Mouse (Mus musculus): ENCODE measurements at regions not wholly inside any gene's neighbourhood (a gene's known extent, or its start where the extent isn't known, plus 50 kb on each side); places are given as distances from the start of the nearest gene placed in this dataset.
"Not testable (repeated sequence)": the region's sequence is repeated elsewhere in the genome, so short reads cannot be mapped to it uniquely, and the experiment has no call there.

DNA sequence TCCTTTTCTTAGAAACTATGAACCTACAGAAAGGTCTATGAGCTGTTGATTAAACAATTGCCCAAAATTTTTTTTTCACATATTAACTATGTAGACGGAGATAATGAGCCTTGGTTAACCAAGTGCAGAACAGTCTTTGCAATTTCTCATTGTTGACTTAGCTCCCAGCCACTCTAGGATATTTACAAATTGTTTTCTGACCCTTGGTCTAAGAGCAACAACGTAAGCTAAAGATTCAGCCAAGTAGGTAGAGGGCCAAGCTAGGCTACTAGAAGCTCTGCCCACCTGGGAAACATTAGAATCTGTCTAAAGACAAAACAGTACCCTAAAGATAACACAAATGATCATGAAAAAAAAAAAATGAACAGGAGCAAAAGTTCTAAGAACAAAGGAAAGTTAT lies 67.5 kb upstream of the Map9 start:
- Histone ChIP-seq H3K27ac (ENCODE audit: insufficient read depth, low read length) (no peak overlapping the region), H3K4me1 (ENCODE audit: control insufficient read depth, insufficient read depth, low read length) (no peaks in the 10 kb centered on the region), H3K4me3 (ENCODE audit: insufficient read depth, low read length) (no peak overlapping the region)
- no peak for TF ChIP-seq CTCF (IDR thresholded peaks at IDR 0.05; ENCODE audit: borderline replicate concordance, insufficient read depth, low read length)
- TF ChIP-seq POLR2A (IDR thresholded peaks at IDR 0.05; ENCODE audit: low read depth, low read length) = no peak

DNA sequence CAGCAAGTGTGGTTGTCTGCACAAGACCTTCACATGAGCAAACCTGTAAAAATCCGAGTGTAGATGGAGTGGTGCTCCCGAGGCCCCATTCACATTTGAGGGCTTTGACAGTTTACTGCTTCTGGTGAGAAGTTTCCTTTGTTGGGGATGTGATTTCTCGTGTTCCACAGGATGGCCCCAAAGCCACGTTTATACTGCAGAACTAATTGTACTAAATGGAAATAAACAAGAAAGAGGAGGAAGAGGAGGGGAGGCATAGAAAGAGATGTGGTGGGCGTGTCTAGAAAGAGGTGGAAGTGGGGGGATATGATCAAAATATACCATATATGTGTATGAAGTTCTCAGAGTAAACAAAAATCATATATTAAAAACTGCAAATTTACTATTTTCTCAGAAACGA lies 68.8 kb upstream of the Map9 start:
- no peak overlapping the region for H3K4me3 ChIP-seq (ENCODE audit: insufficient read depth, low read length)
- TF ChIP-seq CTCF (IDR thresholded peaks at IDR 0.05; ENCODE audit: borderline replicate concordance, insufficient read depth, low read length) = no peak
- no peak for TF ChIP-seq POLR2A (IDR thresholded peaks at IDR 0.05; ENCODE audit: low read depth, low read length)
- H3K4me1 ChIP-seq (ENCODE audit: control insufficient read depth, insufficient read depth, low read length) = no peaks in the 10 kb centered on the region
- H3K27ac ChIP-seq (ENCODE audit: insufficient read depth, low read length) = no peak overlapping the region

DNA sequence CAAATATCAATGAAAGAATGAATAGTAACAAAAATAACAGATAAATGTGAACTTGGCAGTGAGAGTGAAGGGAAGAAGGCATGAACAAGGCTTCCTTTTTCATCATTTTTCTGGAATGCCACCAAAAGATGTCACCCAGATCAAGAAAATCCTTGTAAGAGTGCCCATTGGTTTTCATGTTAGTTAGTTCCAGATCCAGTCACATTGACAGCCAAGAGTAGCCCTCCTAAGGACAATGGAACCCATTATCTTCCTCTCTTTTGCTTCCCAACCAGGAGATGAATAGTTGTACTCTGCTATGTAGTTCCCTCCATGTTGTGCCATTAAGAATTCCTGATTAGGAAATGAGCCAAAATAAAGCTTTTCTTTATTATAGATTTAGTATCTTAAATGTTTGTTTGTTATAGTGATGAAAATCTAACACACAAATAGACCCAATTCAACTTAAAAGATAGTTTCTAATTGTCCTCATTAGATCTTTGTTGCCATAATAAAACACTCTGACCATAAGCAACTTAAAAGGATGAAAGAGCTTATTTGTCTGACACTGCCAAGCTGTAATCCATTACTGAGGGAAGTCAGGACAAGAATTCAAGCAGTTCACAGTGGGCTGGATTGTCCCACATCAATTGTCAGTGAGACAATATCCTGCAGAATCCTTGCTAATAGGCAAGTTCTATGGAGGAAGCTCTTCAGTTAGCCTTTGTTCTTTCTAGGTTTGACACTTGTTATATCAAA lies 80.7 kb upstream of the Map9 start:
- H3K27ac ChIP-seq (ENCODE audit: insufficient read depth, low read length) = no peak overlapping the region
- H3K4me3 ChIP-seq (ENCODE audit: insufficient read depth, low read length) = no peak overlapping the region
- no peak for TF ChIP-seq POLR2A (IDR thresholded peaks at IDR 0.05; ENCODE audit: low read depth, low read length)
- TF ChIP-seq CTCF (IDR thresholded peaks at IDR 0.05; ENCODE audit: borderline replicate concordance, insufficient read depth, low read length) = no peak
- H3K4me1 ChIP-seq (ENCODE audit: control insufficient read depth, insufficient read depth, low read length) = peaks cover 11% of the 10 kb centered on the region

DNA sequence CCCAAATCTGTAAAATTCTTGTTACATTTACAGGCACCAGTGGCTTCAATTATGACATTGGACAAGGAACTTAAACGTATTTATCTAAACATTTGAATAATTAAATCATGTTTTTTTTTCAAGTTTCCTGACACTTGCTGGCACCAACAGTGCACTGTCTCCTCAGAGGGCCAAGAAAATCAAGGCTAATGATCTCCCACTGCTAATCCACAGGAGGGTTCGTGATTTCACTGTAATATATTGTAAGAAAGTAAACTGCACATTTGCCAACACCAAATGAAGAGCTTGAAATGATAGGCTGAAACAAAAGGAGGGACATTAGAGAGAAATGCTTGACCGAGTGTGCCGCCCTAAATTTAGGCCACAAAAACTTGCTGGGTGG lies 82.0 kb upstream of the Map9 start:
- TF ChIP-seq POLR2A (IDR thresholded peaks at IDR 0.05; ENCODE audit: low read depth, low read length) (no peak), CTCF (IDR thresholded peaks at IDR 0.05; ENCODE audit: borderline replicate concordance, insufficient read depth, low read length) (no peak)
- Histone ChIP-seq H3K4me1 (ENCODE audit: control insufficient read depth, insufficient read depth, low read length) (peaks cover 11% of the 10 kb centered on the region), H3K4me3 (ENCODE audit: insufficient read depth, low read length) (no peak overlapping the region), H3K27ac (ENCODE audit: insufficient read depth, low read length) (peak overlapping the region; percentile 92)

DNA sequence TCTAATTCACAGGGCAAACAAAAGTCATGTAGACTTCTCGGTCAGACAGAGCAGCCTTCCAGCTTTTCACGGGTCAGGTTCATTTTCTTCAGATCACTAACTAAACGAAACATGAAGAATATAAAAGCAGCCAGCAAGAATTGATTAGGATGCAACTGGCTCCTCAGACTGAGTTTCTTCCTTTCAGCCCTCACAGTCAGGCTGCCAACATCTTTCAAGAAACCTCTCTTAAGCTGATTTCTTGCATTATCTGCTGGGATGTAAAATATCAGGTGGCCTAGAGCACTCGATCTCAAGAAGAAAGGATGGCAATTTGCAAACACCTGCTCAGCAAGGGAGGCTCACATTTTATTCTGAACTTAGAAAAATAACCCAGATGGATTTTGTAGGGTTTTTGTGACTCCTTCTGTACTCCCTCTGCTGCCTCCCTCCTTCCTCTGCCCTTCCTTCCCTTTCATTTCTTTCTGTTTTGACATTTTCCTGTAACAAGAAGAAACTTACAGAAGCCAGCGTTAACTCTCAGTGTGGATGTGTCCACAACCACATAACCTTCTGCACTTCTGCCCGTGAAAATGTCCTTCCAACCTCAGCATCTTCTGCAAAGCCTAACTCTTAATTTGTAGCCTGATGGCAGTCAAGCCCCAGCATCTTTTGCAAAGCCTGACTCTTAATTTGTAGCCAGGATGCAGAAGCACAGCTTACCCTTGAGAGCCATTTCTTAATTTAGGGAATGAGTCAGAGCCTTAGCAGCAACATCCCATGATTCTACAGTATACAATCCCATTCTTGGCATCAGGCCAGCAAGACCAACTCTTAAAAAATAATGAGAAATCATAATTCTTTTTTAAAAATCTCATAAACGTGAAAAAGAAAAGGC lies 82.7 kb upstream of the Map9 start:
- H3K4me1 ChIP-seq (ENCODE audit: control insufficient read depth, insufficient read depth, low read length) = peaks cover 11% of the 10 kb centered on the region
- TF ChIP-seq POLR2A (IDR thresholded peaks at IDR 0.05; ENCODE audit: low read depth, low read length) = no peak
- no peak for TF ChIP-seq CTCF (IDR thresholded peaks at IDR 0.05; ENCODE audit: borderline replicate concordance, insufficient read depth, low read length)
- H3K4me3 ChIP-seq (ENCODE audit: insufficient read depth, low read length) = no peak overlapping the region
- peak overlapping the region; percentile 92 for H3K27ac ChIP-seq (ENCODE audit: insufficient read depth, low read length)

DNA sequence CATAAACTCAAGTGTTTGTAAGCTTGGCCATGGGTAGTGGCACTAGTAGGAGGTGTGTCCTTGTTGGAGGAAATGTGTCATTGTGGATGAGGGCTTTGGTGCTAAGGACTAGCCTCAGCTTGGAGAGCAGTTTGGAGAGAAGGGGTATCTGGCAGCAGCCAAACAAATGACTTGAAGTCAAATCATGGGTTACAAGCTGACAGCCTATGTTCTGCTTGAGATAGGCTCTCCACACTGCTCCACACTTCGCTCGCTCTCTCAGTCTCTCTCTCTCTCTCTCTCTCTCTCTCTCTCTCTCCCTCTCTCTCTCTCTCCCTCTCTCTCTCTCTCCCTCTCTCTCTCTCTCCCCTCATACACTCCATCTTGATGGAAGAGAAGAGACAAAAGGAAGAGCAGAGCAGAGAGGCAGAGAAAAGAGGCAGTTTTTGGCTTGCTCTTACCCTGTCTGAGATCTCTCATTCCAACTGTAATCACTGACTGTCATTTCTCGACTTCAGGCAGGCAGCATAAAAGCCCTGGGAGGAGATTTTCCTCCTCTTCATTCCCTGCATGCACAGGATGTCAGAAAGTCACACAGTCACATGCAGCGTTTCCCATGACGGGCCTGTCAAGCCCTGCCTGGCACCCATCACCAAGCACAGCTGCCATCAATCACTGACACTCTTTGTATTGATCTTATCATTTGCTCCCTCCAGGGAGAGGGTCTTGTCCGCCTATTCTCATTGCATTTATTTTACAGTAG lies 83.5 kb upstream of the Map9 start:
- peak overlapping the region; percentile 47; the same call in 1 of the 2 replicates for H3K27ac ChIP-seq (ENCODE audit: insufficient read depth, low read length)
- peaks cover 11% of the 10 kb centered on the region for H3K4me1 ChIP-seq (ENCODE audit: control insufficient read depth, insufficient read depth, low read length)
- H3K4me3 ChIP-seq (ENCODE audit: insufficient read depth, low read length) = no peak overlapping the region
- TF ChIP-seq POLR2A (IDR thresholded peaks at IDR 0.05; ENCODE audit: low read depth, low read length) (no peak), CTCF (IDR thresholded peaks at IDR 0.05; ENCODE audit: borderline replicate concordance, insufficient read depth, low read length) (no peak)

DNA sequence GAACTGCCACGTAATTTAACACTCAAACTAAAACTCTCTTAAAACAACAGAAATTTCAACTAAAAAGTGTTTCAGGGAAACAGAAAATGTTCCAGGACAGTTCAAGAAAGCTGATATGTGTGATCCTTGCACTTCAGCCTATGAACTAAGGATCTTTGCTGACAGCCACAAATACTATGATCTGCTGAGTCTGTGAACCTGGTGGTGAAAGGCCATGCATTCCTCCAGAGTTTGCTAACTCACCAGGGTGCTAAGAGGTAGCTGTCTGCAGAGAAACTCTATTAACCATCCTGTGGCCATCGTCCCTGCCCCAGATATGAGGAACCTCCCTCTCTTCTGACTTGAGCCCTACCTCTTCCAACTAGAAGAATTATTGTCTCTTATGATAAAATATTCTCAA lies 84.3 kb upstream of the Map9 start:
- H3K4me1 ChIP-seq (ENCODE audit: control insufficient read depth, insufficient read depth, low read length) = peaks cover 11% of the 10 kb centered on the region
- not testable (repeated sequence) for H3K4me3 ChIP-seq (ENCODE audit: insufficient read depth, low read length); H3K27ac ChIP-seq (ENCODE audit: insufficient read depth, low read length)

DNA sequence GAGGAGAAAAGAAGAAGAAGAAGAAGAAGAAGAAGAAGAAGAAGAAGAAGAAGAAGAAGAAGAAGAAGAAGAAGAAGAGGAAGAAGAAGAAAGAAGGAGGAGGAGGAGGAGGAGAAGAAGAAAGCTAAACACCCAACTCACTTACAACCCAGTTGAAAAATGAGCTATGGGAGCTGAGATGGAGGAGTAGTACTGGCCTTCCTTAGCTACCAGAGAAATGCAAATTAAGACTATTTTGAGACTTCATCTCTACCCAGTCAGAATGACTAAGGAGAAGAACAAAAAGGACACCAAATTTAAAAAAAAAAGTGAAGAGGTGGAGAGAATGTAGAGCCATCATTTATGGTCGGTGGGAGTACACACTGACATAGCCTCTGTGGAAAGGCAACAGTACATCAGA lies 85.9 kb upstream of the Map9 start:
- H3K4me1 ChIP-seq (ENCODE audit: control insufficient read depth, insufficient read depth, low read length) = peaks cover 11% of the 10 kb centered on the region
- H3K27ac ChIP-seq (ENCODE audit: insufficient read depth, low read length) = no peak overlapping the region
- no peak overlapping the region for H3K4me3 ChIP-seq (ENCODE audit: insufficient read depth, low read length)
- TF ChIP-seq POLR2A (IDR thresholded peaks at IDR 0.05; ENCODE audit: low read depth, low read length) (no peak), CTCF (IDR thresholded peaks at IDR 0.05; ENCODE audit: borderline replicate concordance, insufficient read depth, low read length) (no peak)

DNA sequence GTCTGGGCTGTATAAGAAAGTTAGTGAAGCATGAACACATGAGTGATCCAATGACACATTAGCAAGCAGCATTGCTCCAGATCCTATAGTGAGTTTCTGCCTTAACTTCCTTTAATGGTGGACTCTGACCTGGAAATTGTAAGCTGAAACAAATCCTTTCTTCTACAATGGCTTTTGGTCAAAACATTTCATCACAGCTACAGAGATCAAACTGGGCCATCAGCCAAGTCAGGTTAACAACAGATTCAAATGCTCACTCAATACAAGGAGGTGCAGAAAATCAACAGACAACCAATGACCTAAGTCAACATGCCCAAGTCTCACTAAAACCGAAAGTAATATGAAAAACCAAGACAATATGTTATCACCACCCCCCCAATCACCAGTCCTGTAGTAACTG lies 91.9 kb upstream of the Map9 start:
- TF ChIP-seq POLR2A (IDR thresholded peaks at IDR 0.05; ENCODE audit: low read depth, low read length) (no peak), CTCF (IDR thresholded peaks at IDR 0.05; ENCODE audit: borderline replicate concordance, insufficient read depth, low read length) (no peak)
- no peak overlapping the region for H3K27ac ChIP-seq (ENCODE audit: insufficient read depth, low read length)
- H3K4me3 ChIP-seq (ENCODE audit: insufficient read depth, low read length) = no peak overlapping the region
- H3K4me1 ChIP-seq (ENCODE audit: control insufficient read depth, insufficient read depth, low read length) = no peaks in the 10 kb centered on the region

DNA sequence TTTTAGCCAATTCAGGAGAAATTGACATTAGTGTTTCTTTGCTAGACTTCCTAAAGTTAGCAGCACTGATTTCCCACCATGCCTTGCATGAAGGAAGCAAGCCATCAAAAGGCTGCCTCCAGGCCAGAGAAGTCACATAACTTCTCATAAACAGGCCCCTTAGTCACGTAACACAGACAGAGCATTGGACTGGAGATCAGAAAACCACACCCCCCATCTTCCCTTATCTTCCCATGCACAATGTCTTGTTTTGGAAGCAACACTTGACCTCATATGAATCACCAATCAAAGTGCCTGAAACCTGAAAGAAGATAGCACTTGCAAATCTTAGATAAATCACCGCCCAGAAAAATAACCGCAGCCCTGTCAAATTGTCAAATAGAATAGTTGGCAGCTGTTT lies 95.9 kb upstream of the Map9 start:
- H3K27ac ChIP-seq (ENCODE audit: insufficient read depth, low read length) = no peak overlapping the region
- H3K4me3 ChIP-seq (ENCODE audit: insufficient read depth, low read length) = no peak overlapping the region
- TF ChIP-seq POLR2A (IDR thresholded peaks at IDR 0.05; ENCODE audit: low read depth, low read length) (no peak), CTCF (IDR thresholded peaks at IDR 0.05; ENCODE audit: borderline replicate concordance, insufficient read depth, low read length) (no peak)

More for the DNA sequence above, 95.9 kb upstream of the Map9 start:
- no peaks in the 10 kb centered on the region; the same call in 1 of the 2 replicates for H3K4me1 ChIP-seq (ENCODE audit: control insufficient read depth, insufficient read depth, low read length)
